Mouse (Mus musculus) heart, embryonic 12.5 days (tissue): ENCODE results near the gene Trim38. TPM values are rescaled to one million over a fixed set of nuclear protein-coding genes. Genes with fewer than 3 reads are reported as not detected.

Experiments used
- ATAC-seq: fragments of 200-750 bp; cut with Nextera tagmentation; 2 replicates; pipeline ENCODE4 v1.8.0; 2017; ENCODE audit warnings: moderate TSS enrichment, moderate library complexity; ENCODE audit not compliant: insufficient number of reproducible peaks, low FRiP score
- H3K27ac ChIP-seq: fragments of 300-500 bp; sonication (generic); 2 replicates; pipeline ENCODE4 v1.5.1; 2016; ENCODE audit warnings: mild to moderate bottlenecking, moderate library complexity; ENCODE audit not compliant: poor library complexity, severe bottlenecking
- H3K27me3 ChIP-seq: fragments of 300-500 bp; sonication (generic); replicated peaks from 2 replicates; pipeline ENCODE4 v1.6.1; 2016; ENCODE audit warnings: mild to moderate bottlenecking, moderate library complexity
- H3K36me3 ChIP-seq: fragments of 300-500 bp; sonication (generic); 2 replicates; pipeline ENCODE4 v1.6.1; 2016; ENCODE audit warnings: mild to moderate bottlenecking, moderate library complexity
- H3K4me1 ChIP-seq: fragments of 300-500 bp; sonication (generic); replicated peaks from 2 replicates; pipeline ENCODE4 v1.6.1; 2016; ENCODE audit warnings: mild to moderate bottlenecking
- H3K4me2 ChIP-seq: fragments of 300-500 bp; sonication (generic); 2 replicates; pipeline ENCODE4 v1.6.1; 2016; ENCODE audit warnings: mild to moderate bottlenecking, moderate library complexity
- H3K4me3 ChIP-seq: fragments of 300-500 bp; sonication (generic); 2 replicates; pipeline ENCODE4 v1.5.1; 2016; ENCODE audit warnings: mild to moderate bottlenecking
- H3K9ac ChIP-seq: fragments of 300-500 bp; sonication (generic); 2 replicates; pipeline ENCODE4 v1.6.1; 2016; ENCODE audit warnings: mild to moderate bottlenecking, moderate library complexity
- H3K9me3 ChIP-seq: fragments of 300-500 bp; sonication (generic); replicated peaks from 2 replicates; pipeline ENCODE4 v1.6.1; 2016; ENCODE audit warnings: mild to moderate bottlenecking, moderate library complexity
- WGBS: fragments of 180-500 bp; shearing (Covaris S2); methylation state at CpG from one replicate; pipeline ENCODE4 v1.1.7; 2016; 5-methylcytosine and 5-hydroxymethylcytosine counted together
- polyA plus RNA-seq: library from polyadenylated mRNA; unstranded; fragments of >200 nt; fragmentation: Nextera tagmentation; extraction: Ambion mirVana; gene quantifications from 2 replicates; pipeline ENCODE4 v1.2.1, GENCODE M21; 2016

Trim38 gene
- polyA plus RNA-seq, 1 experiment from 2014 or later: not detected

- Histone ChIP-seq H3K9ac (no peak overlapping the region), H3K4me1 (peaks cover 5% of the 10 kb centered on the region; the same call in 1 of the 2 replicates), H3K27ac (no peak overlapping the region), H3K9me3 (no peaks in the 10 kb centered on the region), H3K27me3 (no peaks in the 10 kb centered on the region), H3K4me2 (no peak overlapping the region), H3K4me3 (no peak overlapping the region), H3K36me3 (no peaks in the 10 kb centered on the region)
- no peak for ATAC-seq
- WGBS: 71% methylated on average over 2 of the region's 2 CpGs
Measured at GRCm38 (mm10) chr13:23804532-23804931, 34.8 kb downstream of the Trim38 start.

- WGBS: 77% methylated on average over 15 of the region's 15 CpGs
- Histone ChIP-seq H3K9me3 (no peaks in the 10 kb centered on the region), H3K9ac (no peak within 1 kb of the TSS), H3K36me3 (no peaks in the 10 kb centered on the region), H3K27me3 (no peaks in the 10 kb centered on the region), H3K27ac (no peak within 1 kb of the TSS), H3K4me1 (peaks cover 5% of the 10 kb centered on the region; the same call in 1 of the 2 replicates), H3K4me2 (no peak within 1 kb of the TSS), H3K4me3 (no peak within 1 kb of the TSS)
- ATAC-seq: no peak
Measured at GRCm38 (mm10) chr13:23806422-23807052, 36.8 kb downstream of the Trim38 start, which contains the start of gene Slc17a2. Gene Slc17a2 (plus strand): TSS chr13:23806993.

- Histone ChIP-seq H3K27ac (no peak overlapping the region), H3K4me3 (no peak overlapping the region), H3K4me2 (no peak overlapping the region), H3K9me3 (no peaks in the 10 kb centered on the region), H3K27me3 (no peaks in the 10 kb centered on the region), H3K36me3 (no peaks in the 10 kb centered on the region), H3K4me1 (peaks cover 3% of the 10 kb centered on the region), H3K9ac (no peak overlapping the region)
- ATAC-seq: no peak
- 65% methylated on average over 2 of the region's 2 CpGs for WGBS
Measured at GRCm38 (mm10) chr13:23816148-23816547, 46.4 kb downstream of the Trim38 start.

- no peak for ATAC-seq
- H3K9ac ChIP-seq: no peak overlapping the region
Measured at GRCm38 (mm10) chr13:23820179-23820940, 50.6 kb downstream of the Trim38 start.

GRCm38 (mm10) chr13:23822213-23822612, 52.5 kb downstream of the Trim38 start:
- Histone ChIP-seq H3K4me1 (peaks cover 3% of the 10 kb centered on the region; the same call in 1 of the 2 replicates), H3K27ac (no peak overlapping the region), H3K9ac (no peak overlapping the region), H3K4me3 (no peak overlapping the region), H3K9me3 (no peaks in the 10 kb centered on the region), H3K27me3 (no peaks in the 10 kb centered on the region), H3K36me3 (no peaks in the 10 kb centered on the region), H3K4me2 (no peak overlapping the region)
- no peak for ATAC-seq
- 30% methylated on average over 3 of the region's 3 CpGs for WGBS

More at GRCm38 (mm10) chr13:23820179-23820940, 50.6 kb downstream of the Trim38 start:
- Histone ChIP-seq H3K4me1 (peaks cover 3% of the 10 kb centered on the region; the same call in 1 of the 2 replicates), H3K4me2 (no peak overlapping the region), H3K27ac (no peak overlapping the region), H3K4me3 (no peak overlapping the region), H3K9me3 (no peaks in the 10 kb centered on the region), H3K27me3 (no peaks in the 10 kb centered on the region), H3K36me3 (no peaks in the 10 kb centered on the region)
- 66% methylated on average over 4 of the region's 4 CpGs for WGBS

GRCm38 (mm10) chr13:23826606-23827005, 56.9 kb downstream of the Trim38 start:
- no peak overlapping the region for H3K4me3 ChIP-seq
- H3K4me1 ChIP-seq: peaks cover 3% of the 10 kb centered on the region; the same call in 1 of the 2 replicates
- H3K9me3 ChIP-seq: no peaks in the 10 kb centered on the region
- H3K27ac ChIP-seq: no peak overlapping the region
- ATAC-seq: no peak
- no peaks in the 10 kb centered on the region for H3K27me3 ChIP-seq
- 57% methylated on average over 3 of the region's 3 CpGs for WGBS
- H3K4me2 ChIP-seq: no peak overlapping the region
- H3K9ac ChIP-seq: no peak overlapping the region
- H3K36me3 ChIP-seq: no peaks in the 10 kb centered on the region

- no peak overlapping the region for H3K4me3 ChIP-seq
- H3K36me3 ChIP-seq: no peaks in the 10 kb centered on the region
- no peaks in the 10 kb centered on the region for H3K9me3 ChIP-seq
- WGBS: 21% methylated on average over 6 of the region's 6 CpGs
- no peak overlapping the region for H3K27ac ChIP-seq
- H3K4me2 ChIP-seq: no peak overlapping the region
- H3K4me1 ChIP-seq: no peaks in the 10 kb centered on the region
- no peak overlapping the region for H3K9ac ChIP-seq
- no peaks in the 10 kb centered on the region; the same call in 1 of the 2 replicates for H3K27me3 ChIP-seq
- ATAC-seq: no peak
Measured at GRCm38 (mm10) chr13:23833053-23833452, 63.3 kb downstream of the Trim38 start.

GRCm38 (mm10) chr13:23834836-23835235, 65.1 kb downstream of the Trim38 start:
- 84% methylated on average over 5 of the region's 5 CpGs for WGBS
- no peak for ATAC-seq
- H3K9me3 ChIP-seq: no peaks in the 10 kb centered on the region

GRCm38 (mm10) chr13:23836630-23837029, 66.9 kb downstream of the Trim38 start:
- Histone ChIP-seq H3K36me3 (no peaks in the 10 kb centered on the region), H3K9ac (no peak overlapping the region), H3K27ac (no peak overlapping the region), H3K4me2 (no peak overlapping the region), H3K4me1 (no peaks in the 10 kb centered on the region), H3K4me3 (no peak overlapping the region), H3K27me3 (peaks cover 8% of the 10 kb centered on the region), H3K9me3 (no peaks in the 10 kb centered on the region)
- ATAC-seq: no peak
- 80% methylated on average over 5 of the region's 5 CpGs for WGBS

More at GRCm38 (mm10) chr13:23834836-23835235, 65.1 kb downstream of the Trim38 start:
- Histone ChIP-seq H3K4me1 (no peaks in the 10 kb centered on the region), H3K9ac (no peak overlapping the region), H3K4me3 (no peak overlapping the region), H3K4me2 (no peak overlapping the region), H3K27ac (no peak overlapping the region), H3K36me3 (no peaks in the 10 kb centered on the region), H3K27me3 (peaks cover 5% of the 10 kb centered on the region)

GRCm38 (mm10) chr13:23839308-23839707, 69.6 kb downstream of the Trim38 start, which contains the start of gene Slc17a3:
Gene Slc17a3 (plus strand): TSS chr13:23839434.
- no peak within 1 kb of the TSS for H3K27ac ChIP-seq
- WGBS: 76% methylated on average over 2 of the region's 2 CpGs
- peaks cover 24% of the 10 kb centered on the region for H3K27me3 ChIP-seq
- ATAC-seq: no peak
- no peaks in the 10 kb centered on the region for H3K4me1 ChIP-seq
- H3K9ac ChIP-seq: no peak within 1 kb of the TSS
- H3K36me3 ChIP-seq: no peaks in the 10 kb centered on the region
- H3K9me3 ChIP-seq: no peaks in the 10 kb centered on the region
- no peak within 1 kb of the TSS for H3K4me3 ChIP-seq
- H3K4me2 ChIP-seq: no peak within 1 kb of the TSS
